Mouse (Mus musculus): ENCODE data around the gene Gm8247. TPM values are rescaled to one million over a fixed set of nuclear protein-coding genes. Genes with fewer than 3 reads are reported as not detected.
"Not testable (repeated sequence)": the region's sequence is repeated elsewhere in the genome, so short reads cannot be mapped to it uniquely, and the experiment has no call there.

Gm8247 gene
- polyA plus RNA-seq (2015; fragmentation: Nextera tagmentation; extraction: Ambion mirVana): not detected in 2 replicates

DNA sequence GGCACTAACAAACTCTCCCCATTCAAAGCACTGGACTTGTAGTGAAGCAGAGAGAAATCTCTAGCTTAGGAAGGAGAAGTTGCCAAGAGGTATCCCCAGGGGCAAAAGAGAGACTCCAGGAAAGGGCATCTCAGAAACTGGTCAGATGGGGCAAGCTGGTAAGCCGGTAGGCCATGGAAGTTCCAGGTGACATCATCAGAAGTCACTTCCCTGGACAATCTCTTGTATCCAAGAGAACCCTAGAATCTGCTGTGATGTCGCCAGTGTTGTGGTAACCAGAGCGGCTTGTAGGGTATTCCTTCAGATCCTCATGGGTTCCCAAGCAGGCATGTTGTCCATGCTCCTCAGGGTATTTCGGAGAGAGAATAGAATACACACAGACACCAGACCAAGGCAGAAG lies at the start of gene Gm8247:
TSS of gene Gm8247 (plus strand) at position 301 of the 400 bp plus-strand sequence.
- H3K4me3 ChIP-seq (replicated peaks); H3K4me1 ChIP-seq; H3K27ac ChIP-seq (replicated peaks); ATAC-seq (ENCODE audit: insufficient number of reproducible peaks, low FRiP score, low TSS enrichment, low read depth); H3K9me3 ChIP-seq (replicated peaks); H3K36me3 ChIP-seq; H3K4me2 ChIP-seq (replicated peaks); H3K9ac ChIP-seq; H3K27me3 ChIP-seq: not testable (repeated sequence)
- WGBS: 92% methylated on average over 4 of the region's 4 CpGs

DNA sequence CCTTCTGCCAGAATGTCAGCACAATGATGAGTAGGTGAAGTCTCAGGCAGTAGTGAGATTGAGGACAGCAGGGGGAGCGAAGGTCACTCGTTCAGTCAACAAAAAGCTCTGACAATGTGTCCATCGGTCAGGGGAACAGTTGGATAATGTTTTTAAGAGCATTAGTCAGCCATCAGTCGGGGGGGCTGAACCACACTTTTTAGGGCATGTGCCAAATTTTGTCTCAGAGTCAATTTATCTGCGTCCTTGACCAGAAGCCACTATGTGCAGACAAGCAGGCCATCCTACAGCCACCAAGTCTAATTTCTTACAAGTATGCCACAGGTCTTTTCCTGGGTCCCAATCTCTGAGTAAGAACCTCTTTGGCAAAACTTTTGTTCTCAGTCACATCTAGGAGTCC lies 35.0 kb upstream of the Gm8247 start:
- not testable (repeated sequence) for H3K9me3 ChIP-seq (replicated peaks); H3K4me2 ChIP-seq (replicated peaks); H3K4me1 ChIP-seq; H3K9ac ChIP-seq; H3K4me3 ChIP-seq (replicated peaks); H3K27me3 ChIP-seq; H3K36me3 ChIP-seq; ATAC-seq (ENCODE audit: insufficient number of reproducible peaks, low FRiP score, low TSS enrichment, low read depth); H3K27ac ChIP-seq (replicated peaks)
- WGBS: 85% methylated on average over 4 of the region's 5 CpGs

DNA sequence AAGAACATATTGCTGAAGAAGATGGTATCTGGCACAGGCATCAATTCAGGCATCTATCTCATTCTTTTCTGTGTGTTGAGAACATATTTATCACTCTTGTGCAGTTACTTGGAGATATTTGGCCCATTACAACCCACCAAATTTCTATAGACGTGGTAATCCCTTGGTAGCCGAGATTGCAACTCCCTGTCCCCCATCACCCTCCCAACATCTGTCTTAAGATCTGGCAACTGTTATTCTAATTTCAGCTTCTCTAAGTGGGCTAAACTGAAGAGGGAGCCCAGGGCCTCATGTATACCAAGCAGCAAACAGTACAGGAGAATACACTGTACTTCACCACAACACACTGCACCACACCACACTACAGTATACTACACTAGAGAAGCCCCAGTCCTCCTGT lies 8.8 kb downstream of the Gm8247 start:
- H3K27ac ChIP-seq (replicated peaks); H3K4me1 ChIP-seq; ATAC-seq (ENCODE audit: insufficient number of reproducible peaks, low FRiP score, low TSS enrichment, low read depth); H3K4me3 ChIP-seq (replicated peaks); H3K4me2 ChIP-seq (replicated peaks); H3K9me3 ChIP-seq (replicated peaks); H3K36me3 ChIP-seq; H3K27me3 ChIP-seq; H3K9ac ChIP-seq: not testable (repeated sequence)
- 71% methylated on average over 2 of the region's 2 CpGs for WGBS

DNA sequence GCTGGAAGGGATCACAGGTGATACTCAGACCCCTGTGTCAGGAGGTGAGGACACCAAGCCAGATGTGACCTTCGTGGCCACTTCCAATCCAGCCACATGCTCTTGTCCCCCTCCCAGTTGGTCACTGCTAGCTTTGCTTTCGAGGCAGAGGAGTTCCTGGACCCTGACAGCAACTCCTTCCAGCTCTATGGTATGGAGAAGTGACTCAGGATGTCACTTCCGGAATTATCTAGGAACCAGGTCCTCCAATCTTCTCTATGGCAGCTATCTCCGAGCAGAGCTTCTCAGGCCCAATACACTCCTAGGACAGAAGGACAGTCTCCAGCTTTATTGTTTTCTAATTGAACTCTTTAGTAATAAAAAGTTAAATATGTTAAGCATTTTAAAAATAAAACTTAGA lies 44.8 kb downstream of the Gm8247 start, which contains the start of gene Gm5624:
TSS of gene Gm5624 (minus strand) at position 202 of the 400 bp plus-strand sequence.
- not testable (repeated sequence) for ATAC-seq (ENCODE audit: insufficient number of reproducible peaks, low FRiP score, low TSS enrichment, low read depth); H3K9ac ChIP-seq; H3K27me3 ChIP-seq; H3K9me3 ChIP-seq (replicated peaks); H3K36me3 ChIP-seq; H3K27ac ChIP-seq (replicated peaks); H3K4me3 ChIP-seq (replicated peaks); H3K4me1 ChIP-seq; H3K4me2 ChIP-seq (replicated peaks)
- 78% methylated on average over 4 of the region's 4 CpGs for WGBS

Other genes with a start within 250 kb of the Gm8247 start
- gene Gm5930, start 244.6 kb upstream of the Gm8247 start, polyA plus RNA-seq (2015; fragmentation: Nextera tagmentation; extraction: Ambion mirVana): not detected in 2 replicates
- not detected in 2 replicates for gene Gm8229, start 217.8 kb upstream of the Gm8247 start, polyA plus RNA-seq (2015; fragmentation: Nextera tagmentation; extraction: Ambion mirVana)
- gene Gm3371, start 172.5 kb upstream of the Gm8247 start, polyA plus RNA-seq (2015; fragmentation: Nextera tagmentation; extraction: Ambion mirVana): not detected in 2 replicates
- gene Gm8232, start 149.5 kb upstream of the Gm8247 start, polyA plus RNA-seq (2015; fragmentation: Nextera tagmentation; extraction: Ambion mirVana): not detected in 2 replicates
- gene BC061237, start 90.7 kb upstream of the Gm8247 start, polyA plus RNA-seq (2015; fragmentation: Nextera tagmentation; extraction: Ambion mirVana): not detected in 2 replicates
- gene Gm17093, start 64.9 kb upstream of the Gm8247 start, polyA plus RNA-seq (2015; fragmentation: Nextera tagmentation; extraction: Ambion mirVana): not detected in 2 replicates
- gene Gm5624, start 44.8 kb downstream of the Gm8247 start, polyA plus RNA-seq (2015; fragmentation: Nextera tagmentation; extraction: Ambion mirVana): not detected in 2 replicates
- not detected in 2 replicates for gene Gm8257, start 123.3 kb downstream of the Gm8247 start, polyA plus RNA-seq (2015; fragmentation: Nextera tagmentation; extraction: Ambion mirVana)
- gene Gm8267, start 167.2 kb downstream of the Gm8247 start, polyA plus RNA-seq (2015; fragmentation: Nextera tagmentation; extraction: Ambion mirVana): not detected in 2 replicates